20 mouse cellular contexts compared by ENCODE assay signal in the genomic region with DNA sequence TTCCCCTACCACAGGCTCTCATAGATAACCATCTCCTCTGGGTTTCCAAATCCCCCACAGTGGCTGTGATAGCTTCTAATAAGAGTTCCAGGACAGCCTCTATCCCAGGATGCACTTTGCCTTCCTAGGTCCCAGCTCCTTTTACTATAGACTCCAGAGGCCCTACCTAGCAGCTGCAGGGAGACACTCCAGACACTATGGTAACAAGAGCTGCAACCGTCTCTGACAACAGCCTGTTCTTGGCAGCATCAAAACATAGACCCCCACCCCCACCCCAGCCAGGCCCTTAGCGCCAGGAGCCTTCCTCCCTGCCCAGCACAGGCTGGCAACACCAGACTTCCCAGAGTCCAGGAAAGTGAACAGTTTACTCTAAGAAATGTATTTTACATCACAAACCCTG. TPM values are rescaled to one million over a fixed set of nuclear protein-coding genes. Genes with fewer than 3 reads are reported as not detected.
DNase-seq lines count a peak whose midpoint lies in the region; ATAC-seq and TF ChIP-seq lines count a peak whose summit lies in the region.
"Had no signal": no experiment of that assay in that cellular context is flagged by ENCODE, and none has a peak within 500 bp of the region (broad histone marks: within the 10 kb centered on the region; RNA-seq: fewer than 3 reads in every experiment).

No protein-coding gene starts in this region.

- no peaks in the 10 kb centered on the region for H3K9me3 ChIP-seq in forebrain, embryonic 14.5 days (replicated peaks; ENCODE audit: control insufficient read depth, low read length)
- no peaks in the 10 kb centered on the region for H3K9me3 ChIP-seq in forebrain, embryonic 13.5 days (replicated peaks)
- H3K9me3 ChIP-seq in kidney, postnatal 0 days (replicated peaks; ENCODE audit: low read length): no peaks in the 10 kb centered on the region
- no peaks in the 10 kb centered on the region for H3K9me3 ChIP-seq in embryonic facial prominence, embryonic 14.5 days (ENCODE audit: control insufficient read depth, low read length)
- H3K9me3 ChIP-seq in liver, embryonic 16.5 days (replicated peaks; ENCODE audit: control insufficient read depth, low read length): no peaks in the 10 kb centered on the region
- H3K9me3 ChIP-seq: midbrain, embryonic 12.5 days; neural tube, embryonic 15.5 days had no signal

- TF ChIP-seq CTCF in kidney, postnatal 0 days (IDR thresholded peaks at IDR 0.05; ENCODE audit: low read depth): no peak

- no peak overlapping the region for H3K27ac ChIP-seq in forebrain, embryonic 14.5 days (ENCODE audit: low read depth, low read length)
- H3K27ac ChIP-seq in forebrain, embryonic 13.5 days: no peak overlapping the region
- peak overlapping the region; percentile 90 for H3K27ac ChIP-seq in kidney, postnatal 0 days
- peak overlapping the region; percentile 75 for H3K27ac ChIP-seq in embryonic facial prominence, embryonic 14.5 days (replicated peaks; ENCODE audit: low read depth, low read length)
- peak overlapping the region; percentile 71; the same call in 1 of the 2 replicates for H3K27ac ChIP-seq in liver, embryonic 16.5 days (ENCODE audit: low read length)
- H3K27ac ChIP-seq: macrophage; midbrain, embryonic 12.5 days; neural tube, embryonic 15.5 days had no signal

- DNase-seq in forebrain, embryonic 14.5 days (ENCODE audit: low spot score): no peak
- DNase-seq in kidney, postnatal 0 days (ENCODE audit: low spot score): no peak
- no peak for DNase-seq in kidney, postnatal 14 days
- DNase-seq in embryonic facial prominence, embryonic 14.5 days (ENCODE audit: low spot score): peak; percentile 60
- DNase-seq in adrenal gland, adult (ENCODE audit: inconsistent age in 2 of 2, low spot score in 1 of 2): no peak
- DNase-seq in adrenal gland, postnatal 36 days: no peak
- DNase-seq: adrenal gland, adult 2 months; cerebellum, adult 11-12 months; cerebellum, postnatal 36 days; gastrocnemius, postnatal 25 days; heart, postnatal 14 days; lung, adult 18-20 months had no signal

- no peak for ATAC-seq in forebrain, embryonic 14.5 days
- ATAC-seq in forebrain, embryonic 13.5 days: no peak
- no peak for ATAC-seq in kidney, postnatal 0 days (replicated peaks; ENCODE audit: low FRiP score, low read depth)
- 0 out of 2 replicates have a peak, but pooled peaks have one; percentile 16 for ATAC-seq in embryonic facial prominence, embryonic 14.5 days (ENCODE audit: low read depth)
- ATAC-seq in liver, embryonic 16.5 days (ENCODE audit: low read depth): no peak
- ATAC-seq: CD4-positive, CD25-positive, alpha-beta regulatory T cell, adult 4 months had no signal

- peaks cover 3% of the 10 kb centered on the region; the same call in 1 of the 2 replicates for H3K4me1 ChIP-seq in forebrain, embryonic 14.5 days (ENCODE audit: control insufficient read depth, insufficient read depth, low read length)
- H3K4me1 ChIP-seq in forebrain, embryonic 13.5 days: peaks cover 27% of the 10 kb centered on the region
- H3K4me1 ChIP-seq in kidney, postnatal 0 days (replicated peaks; ENCODE audit: insufficient read depth, low read length): peaks cover 25% of the 10 kb centered on the region
- H3K4me1 ChIP-seq in embryonic facial prominence, embryonic 14.5 days (ENCODE audit: control insufficient read depth, insufficient read depth, low read length): peaks cover 30% of the 10 kb centered on the region
- H3K4me1 ChIP-seq in liver, embryonic 16.5 days (ENCODE audit: control insufficient read depth, low read depth, low read length): peaks cover 14% of the 10 kb centered on the region

- H3K4me2 ChIP-seq in forebrain, embryonic 14.5 days (ENCODE audit: low read length): no peak overlapping the region
- H3K4me2 ChIP-seq in forebrain, embryonic 13.5 days: no peak overlapping the region
- H3K4me2 ChIP-seq in kidney, postnatal 0 days (ENCODE audit: low read length): no peak overlapping the region
- H3K4me2 ChIP-seq in embryonic facial prominence, embryonic 14.5 days (ENCODE audit: low read depth, low read length): no peak overlapping the region
- no peak overlapping the region for H3K4me2 ChIP-seq in liver, embryonic 16.5 days (ENCODE audit: low read depth, low read length)
- H3K4me2 ChIP-seq: heart, embryonic 11.5 days; midbrain, embryonic 12.5 days; neural tube, embryonic 15.5 days had no signal

- H3K4me3 ChIP-seq in forebrain, embryonic 14.5 days (ENCODE audit: low read depth, low read length): no peak overlapping the region
- H3K4me3 ChIP-seq in forebrain, embryonic 13.5 days: no peak overlapping the region
- H3K4me3 ChIP-seq in kidney, postnatal 0 days (replicated peaks; ENCODE audit: low read depth, low read length): no peak overlapping the region
- H3K4me3 ChIP-seq in embryonic facial prominence, embryonic 14.5 days (ENCODE audit: low read depth, low read length): no peak overlapping the region
- H3K4me3 ChIP-seq in liver, embryonic 16.5 days (ENCODE audit: low read depth, low read length): no peak overlapping the region
- H3K4me3 ChIP-seq: midbrain, embryonic 12.5 days; myocyte; neural tube, embryonic 15.5 days had no signal

- WGBS in forebrain, embryonic 14.5 days: 36% methylated on average over 2 of the region's 2 CpGs
- WGBS in forebrain, embryonic 13.5 days: 25% methylated on average over 2 of the region's 2 CpGs
- WGBS in kidney, postnatal 0 days: 36% methylated on average over 2 of the region's 2 CpGs
- 28% methylated on average over 2 of the region's 2 CpGs for WGBS in embryonic facial prominence, embryonic 14.5 days
- 61% methylated on average over 2 of the region's 2 CpGs for WGBS in liver, embryonic 16.5 days (ENCODE audit: insufficient replicate concordance)

- H3K9ac ChIP-seq in forebrain, embryonic 14.5 days (ENCODE audit: low read length): 0 out of 2 replicates have a peak overlapping the region, but pooled peaks have one; percentile 13
- H3K9ac ChIP-seq in forebrain, embryonic 13.5 days: no peak overlapping the region
- no peak overlapping the region for H3K9ac ChIP-seq in kidney, postnatal 0 days (ENCODE audit: low read depth, low read length)
- no peak overlapping the region for H3K9ac ChIP-seq in embryonic facial prominence, embryonic 14.5 days (ENCODE audit: low read depth, low read length)
- no peak overlapping the region for H3K9ac ChIP-seq in liver, embryonic 16.5 days (ENCODE audit: low read depth, low read length)
- H3K9ac ChIP-seq: midbrain, embryonic 12.5 days; neural tube, embryonic 15.5 days had no signal

- no peaks in the 10 kb centered on the region for H3K27me3 ChIP-seq in forebrain, embryonic 14.5 days (replicated peaks; ENCODE audit: control insufficient read depth, insufficient read depth, low read length)
- no peaks in the 10 kb centered on the region for H3K27me3 ChIP-seq in forebrain, embryonic 13.5 days
- H3K27me3 ChIP-seq in kidney, postnatal 0 days (ENCODE audit: insufficient read depth, low read length): no peaks in the 10 kb centered on the region
- no peaks in the 10 kb centered on the region for H3K27me3 ChIP-seq in embryonic facial prominence, embryonic 14.5 days (replicated peaks; ENCODE audit: control insufficient read depth, insufficient read depth, low read length)
- H3K27me3 ChIP-seq in liver, embryonic 16.5 days (ENCODE audit: control insufficient read depth, insufficient read depth, low read depth, low read length): no peaks in the 10 kb centered on the region
- H3K27me3 ChIP-seq: neural tube, embryonic 15.5 days had no signal

- H3K36me3 ChIP-seq in forebrain, embryonic 14.5 days (ENCODE audit: control insufficient read depth, insufficient read depth, low read length): no peaks in the 10 kb centered on the region
- no peaks in the 10 kb centered on the region for H3K36me3 ChIP-seq in forebrain, embryonic 13.5 days (ENCODE audit: poor library complexity, severe bottlenecking)
- no peaks in the 10 kb centered on the region for H3K36me3 ChIP-seq in kidney, postnatal 0 days (ENCODE audit: insufficient read depth, low read length)
- H3K36me3 ChIP-seq in embryonic facial prominence, embryonic 14.5 days (ENCODE audit: control insufficient read depth, insufficient read depth, low read length): no peaks in the 10 kb centered on the region
- H3K36me3 ChIP-seq in liver, embryonic 16.5 days (ENCODE audit: control insufficient read depth, insufficient read depth): no peaks in the 10 kb centered on the region
- H3K36me3 ChIP-seq: midbrain, embryonic 12.5 days; neural tube, embryonic 15.5 days had no signal

RNA-seq across cellular contexts. Expression of a gene that starts 8.2 kb away (rescaled TPM):
- polyA plus RNA-seq in forebrain, embryonic 14.5 days (2014; fragmentation: Nextera tagmentation; extraction: Ambion mirVana): 8.4 TPM in 1 of 2 replicates, not detected in the other
- polyA plus RNA-seq in forebrain, embryonic 13.5 days (2015; fragmentation: Nextera tagmentation; extraction: Ambion mirVana): 3.5 and 10.1 TPM in 2 replicates
- polyA plus RNA-seq in kidney, postnatal 0 days (2015; fragmentation: Nextera tagmentation; extraction: Ambion mirVana): 0.22 TPM in 1 of 2 replicates, not detected in the other
- 2.2 TPM in 1 of 2 replicates, not detected in the other for polyA plus RNA-seq in embryonic facial prominence, embryonic 14.5 days (2014; fragmentation: Nextera tagmentation; extraction: Ambion mirVana)
- polyA plus RNA-seq in liver, embryonic 16.5 days (2015; fragmentation: Nextera tagmentation; extraction: Ambion mirVana): 0.53 and 1.1 TPM in 2 replicates
- total RNA-seq in adrenal gland, postnatal 36 days (2021): 1 to 10 TPM; 4.2 to 5.7 TPM
- polyA plus RNA-seq: adrenal gland, adult 2 months; heart, embryonic 11.5 days had no signal

Comparison
In these comparisons a context has a peak if more than half of its experiments do, and no peak if none do; other contexts are left out.
1. H3K27ac ChIP-seq: peak in kidney, postnatal 0 days (single experiment), embryonic facial prominence, embryonic 14.5 days (single experiment) and liver, embryonic 16.5 days (single experiment); none in forebrain, embryonic 14.5 days (single experiment) and forebrain, embryonic 13.5 days (single experiment).